Mouse (Mus musculus) spleen, adult 2 months (tissue): ENCODE measurements at regions not wholly inside any gene's neighbourhood (a gene's known extent, or its start where the extent isn't known, plus 50 kb on each side); places are given as distances from the start of the nearest gene placed in this dataset.

ENCODE experiments used
- CTCF ChIP-seq: fragments of 200-500 bp; IDR thresholded peaks from 2 replicates; pipeline ENCODE4 v1.5.1; 2011; ENCODE audit warnings: mild to moderate bottlenecking, inconsistent platforms; ENCODE audit not compliant: insufficient read depth, insufficient read length, insufficient replicate concordance; ENCODE audit errors: extremely low read depth
- POLR2A ChIP-seq: fragments of 200-500 bp; IDR thresholded peaks from 2 replicates; pipeline ENCODE4 v1.6.1; 2011; ENCODE audit warnings: low read depth, low read length, inconsistent platforms

DNA sequence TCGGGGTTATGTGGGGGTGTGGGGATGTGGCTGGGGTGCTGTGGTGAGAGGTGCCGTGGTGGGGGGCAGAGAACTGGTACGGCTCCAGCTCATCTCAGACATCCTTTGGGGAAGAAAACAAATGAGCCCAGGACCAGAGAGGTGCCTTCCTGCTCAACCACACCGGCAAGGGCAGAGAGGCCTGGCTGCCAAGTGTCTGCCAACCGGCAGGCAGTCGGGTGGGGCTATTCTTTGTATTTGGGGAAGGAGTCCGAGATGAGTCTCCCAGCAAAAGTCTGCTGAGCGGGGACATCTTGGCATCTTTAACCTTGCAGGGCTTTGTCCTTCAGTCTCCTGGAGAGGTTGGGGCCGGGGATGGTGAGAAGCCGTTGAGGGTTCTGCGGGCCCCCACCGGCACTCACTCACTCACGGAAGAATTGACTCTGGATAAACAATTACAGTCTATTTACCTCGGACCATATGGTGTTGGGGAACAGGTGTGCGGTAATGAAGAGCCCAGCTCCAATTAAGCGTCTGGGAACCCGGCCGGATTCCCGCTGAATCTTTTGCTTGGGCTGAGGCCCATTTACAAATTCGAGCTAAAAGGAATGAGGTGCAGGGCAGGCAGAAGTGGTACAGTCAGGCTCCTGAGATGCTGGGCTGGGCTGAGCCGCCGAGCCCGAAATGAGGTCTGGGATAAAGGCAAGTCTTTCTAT lies 108.7 kb upstream of the Sdk2 start:
- TF ChIP-seq CTCF (no peak), POLR2A (no peak)
